Mouse (Mus musculus): Measurements from ENCODE around the gene Fli1.

Gene Fli1

DNA sequence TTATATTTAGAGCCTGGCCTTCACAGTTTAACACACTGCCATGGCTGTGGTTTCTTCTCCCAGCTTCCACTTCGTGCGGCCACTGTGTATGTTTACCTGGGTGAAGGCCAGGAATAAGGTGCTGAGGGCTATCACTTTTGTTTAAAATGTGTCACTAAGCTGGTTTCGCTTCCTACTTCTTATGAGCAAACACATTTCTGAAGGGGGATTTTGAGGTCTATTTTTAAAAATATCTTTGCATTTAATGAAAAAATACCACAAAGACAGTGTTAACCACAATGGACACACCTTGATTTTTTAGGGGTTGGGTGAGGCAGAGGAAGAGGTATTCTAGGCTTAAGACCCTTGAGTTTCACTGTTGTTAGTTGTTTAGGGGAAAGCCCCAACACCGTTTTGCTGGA, 147.9 kb downstream of the Fli1 start:
- DNase-seq: no peak

DNA sequence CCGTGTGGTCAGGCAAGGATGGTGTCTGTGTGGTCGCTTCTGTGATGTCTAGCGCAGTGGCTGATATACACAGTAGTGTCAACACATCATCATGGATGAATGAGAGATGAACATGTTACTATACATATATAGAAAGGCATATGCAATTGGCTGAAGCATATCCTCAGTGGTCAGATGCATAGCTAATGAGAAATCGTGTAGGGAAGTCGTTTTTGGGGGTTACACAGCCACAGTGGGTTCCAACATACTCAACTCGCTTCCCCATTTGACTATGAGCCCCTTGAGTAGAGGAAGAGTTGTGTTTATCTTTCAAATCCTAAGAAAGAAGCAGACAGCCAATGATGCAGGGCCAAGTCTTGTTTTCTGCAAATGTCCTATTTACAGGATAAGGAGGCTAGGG, 149.9 kb downstream of the Fli1 start:
- no peak for DNase-seq

DNA sequence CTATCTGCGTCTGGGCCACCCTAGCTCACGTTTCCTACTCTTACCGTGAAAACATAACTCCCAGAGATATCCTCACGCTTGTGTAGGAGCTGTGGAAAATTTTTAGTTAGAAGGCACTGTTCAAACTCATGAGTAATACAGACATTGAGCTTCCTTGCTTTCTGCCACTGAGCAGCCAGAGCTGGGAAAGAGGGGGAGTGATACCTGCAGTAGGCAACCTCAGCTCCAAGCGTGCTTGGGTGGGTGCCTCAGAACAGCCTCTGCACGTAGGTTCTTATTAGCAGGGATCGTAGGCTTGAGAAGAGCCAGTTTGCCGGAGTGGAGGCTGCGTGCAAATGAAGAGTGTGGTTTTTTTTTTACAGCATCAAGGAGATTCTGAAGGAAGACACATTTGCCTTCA, 151.0 kb downstream of the Fli1 start:
- DNase-seq: no peak

DNA sequence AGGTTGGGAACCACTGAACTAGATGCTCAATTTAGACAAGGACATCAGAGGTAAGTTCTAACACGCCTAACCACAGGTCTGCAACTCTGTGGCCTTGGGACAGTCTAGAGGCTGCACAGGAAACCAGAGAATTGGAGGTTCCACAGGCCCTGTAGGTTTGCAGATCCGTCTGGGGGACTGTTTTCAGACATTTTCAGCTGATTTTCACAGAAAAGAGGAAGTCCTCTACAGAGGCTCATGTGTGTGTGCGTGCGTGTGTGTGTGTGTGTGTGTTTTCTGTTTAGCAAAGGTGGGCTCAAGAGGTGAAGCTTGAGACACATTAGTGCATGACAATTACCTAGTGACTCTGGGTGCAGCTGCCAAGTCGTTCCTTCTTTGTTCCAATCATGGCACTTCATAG, 151.6 kb downstream of the Fli1 start:
- no peak for DNase-seq

DNA sequence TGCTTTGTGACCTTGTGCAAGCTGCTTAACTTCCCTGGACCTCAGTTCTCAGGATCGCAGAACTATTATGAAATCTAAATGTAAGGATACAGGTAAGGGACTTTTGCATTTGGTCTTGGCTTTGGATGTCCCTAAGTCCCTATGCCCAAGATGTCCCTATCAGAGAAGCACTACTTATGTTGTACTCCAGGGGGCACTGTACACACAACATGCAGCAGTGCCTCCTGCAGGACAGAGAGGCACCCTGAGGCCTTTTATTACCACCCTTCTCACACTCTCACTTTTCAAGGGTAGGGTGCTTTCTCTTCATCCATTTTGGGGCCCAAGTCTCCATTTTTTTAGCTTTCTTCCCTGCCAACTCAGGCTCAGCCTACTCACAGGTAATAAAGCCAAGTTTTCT, 154.5 kb downstream of the Fli1 start:
- DNase-seq: no peak

DNA sequence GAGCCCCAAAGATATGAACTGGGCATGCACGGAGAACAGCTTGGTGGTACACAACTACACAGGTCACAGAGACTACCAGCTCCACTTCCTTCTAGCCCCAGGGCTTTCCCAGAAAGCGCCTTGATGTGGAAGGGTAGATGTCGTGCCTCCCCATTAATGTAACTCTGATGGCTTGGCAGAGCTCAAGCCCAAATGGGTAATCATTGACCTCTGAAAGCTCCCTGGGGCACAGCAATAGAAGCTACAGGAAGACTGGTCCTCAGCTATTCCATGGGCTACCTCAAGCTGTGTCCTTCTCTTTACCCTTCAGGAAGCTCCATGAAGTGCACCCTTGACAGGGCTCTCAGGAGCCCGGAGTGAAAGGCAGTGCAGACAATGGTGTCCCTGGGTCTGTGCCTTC, 157.8 kb downstream of the Fli1 start:
- DNase-seq: no peak

DNA sequence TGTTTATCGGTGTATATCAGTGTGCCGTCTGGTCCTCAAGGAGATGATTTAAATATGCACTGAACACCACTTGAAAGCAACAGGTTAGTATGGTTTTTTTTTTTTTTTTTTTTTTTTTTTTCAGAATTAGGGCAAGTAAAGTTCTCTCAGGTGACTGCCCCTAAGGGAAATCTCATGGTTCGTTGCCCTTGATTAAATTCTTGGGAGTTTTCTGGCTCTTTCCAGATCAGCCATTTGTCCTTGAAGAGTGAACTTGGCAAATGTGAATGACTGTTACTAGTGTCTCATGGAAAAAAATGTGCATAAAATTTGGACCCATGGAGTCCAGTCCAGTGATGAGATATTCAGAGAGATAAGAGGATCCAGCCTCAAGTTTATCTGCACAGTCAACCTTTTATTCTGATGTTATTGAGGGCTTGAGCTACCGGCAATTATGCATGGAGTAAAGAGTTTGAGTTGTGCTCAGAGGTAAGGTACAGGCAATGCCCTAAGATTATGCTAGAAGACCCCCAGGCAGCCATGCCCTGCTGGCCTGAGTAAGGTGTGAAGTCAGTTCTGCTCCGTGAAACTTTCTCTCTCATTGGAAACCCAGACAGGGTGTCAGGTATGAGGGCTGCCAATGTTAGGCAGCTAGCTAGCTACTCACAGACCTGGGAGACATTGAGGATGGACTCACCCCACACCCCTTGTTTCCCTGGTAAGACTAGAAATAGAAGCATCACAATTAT, 165.6 kb downstream of the Fli1 start:
- no peak for DNase-seq

DNA sequence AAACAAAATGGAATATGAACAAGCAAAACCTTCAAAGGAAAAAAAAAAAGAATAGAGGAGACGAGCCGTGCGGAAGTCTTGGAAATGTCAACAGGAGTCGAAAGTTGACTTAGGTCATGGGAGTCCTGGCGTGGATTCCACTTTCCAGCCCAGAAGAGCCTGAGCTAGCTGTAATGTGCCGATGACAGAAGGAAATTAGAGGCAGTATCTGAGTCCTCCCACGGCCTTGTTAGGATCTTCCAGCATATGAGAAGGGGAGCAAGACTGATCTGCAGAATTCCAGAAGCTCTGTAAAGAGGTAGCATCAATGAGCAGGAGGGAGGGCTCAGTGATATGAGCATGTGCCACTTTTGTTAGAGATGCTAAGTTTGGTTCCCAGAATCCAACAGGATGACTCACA, 166.6 kb downstream of the Fli1 start:
- DNase-seq: no peak

DNA sequence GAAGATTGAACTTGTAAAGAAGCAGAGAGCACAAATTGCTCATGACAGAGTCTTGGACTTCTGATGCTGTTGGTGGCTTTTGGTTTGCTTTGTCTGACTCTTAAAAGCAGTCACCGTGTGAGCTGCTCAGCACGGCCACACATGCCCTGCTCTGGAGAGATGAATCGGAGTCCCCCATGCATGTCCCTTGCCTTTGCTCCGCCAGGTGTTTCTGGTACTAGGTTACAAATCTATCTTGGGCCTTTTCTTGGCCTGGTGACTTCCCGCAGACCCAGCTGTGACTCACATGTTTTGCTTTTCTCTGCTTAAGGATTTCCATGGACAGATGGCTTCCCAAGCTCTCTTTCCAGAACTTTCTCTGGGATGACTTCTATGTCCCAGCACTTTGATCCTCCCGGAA, 169.0 kb downstream of the Fli1 start:
- no peak for DNase-seq
